Mouse (Mus musculus): ENCODE results near the gene Bpifb2. TPM values are rescaled to one million over a fixed set of nuclear protein-coding genes. Genes with fewer than 3 reads are reported as not detected.

Bpifb2 gene
- polyA plus RNA-seq, 1 experiment from 2014 or later: not detected

Other genes starting within 250 kb of the Bpifb2 start
- 84.2 and 87.4 TPM in 2 replicates for gene Commd7, start 242.3 kb upstream of the Bpifb2 start, polyA plus RNA-seq (2015; fragmentation: Nextera tagmentation; extraction: Ambion mirVana)
- 17.3 and 18.1 TPM in 2 replicates for gene Dnmt3b, start 225.6 kb upstream of the Bpifb2 start, polyA plus RNA-seq (2015; fragmentation: Nextera tagmentation; extraction: Ambion mirVana)
- gene Dnmt3c, start 178.4 kb upstream of the Bpifb2 start, polyA plus RNA-seq (2015; fragmentation: Nextera tagmentation; extraction: Ambion mirVana): not detected in 2 replicates
- 226 and 228 TPM in 2 replicates for gene Mapre1, start 133.8 kb upstream of the Bpifb2 start, polyA plus RNA-seq (2015; fragmentation: Nextera tagmentation; extraction: Ambion mirVana)
- gene Efcab8, start 95.1 kb upstream of the Bpifb2 start, polyA plus RNA-seq (2015; fragmentation: Nextera tagmentation; extraction: Ambion mirVana): 0.09 TPM in 1 of 2 replicates, not detected in the other
- not detected in 2 replicates for gene Sun5, start 4.0 kb upstream of the Bpifb2 start, polyA plus RNA-seq (2015; fragmentation: Nextera tagmentation; extraction: Ambion mirVana)
- not detected in 2 replicates for gene Bpifb6, start 25.3 kb downstream of the Bpifb2 start, polyA plus RNA-seq (2015; fragmentation: Nextera tagmentation; extraction: Ambion mirVana)
- gene Bpifb3, start 43.2 kb downstream of the Bpifb2 start, polyA plus RNA-seq (2015; fragmentation: Nextera tagmentation; extraction: Ambion mirVana): not detected in 2 replicates
- gene Bpifb4, start 63.2 kb downstream of the Bpifb2 start, polyA plus RNA-seq (2015; fragmentation: Nextera tagmentation; extraction: Ambion mirVana): not detected in 2 replicates
- gene Bpifa6, start 99.9 kb downstream of the Bpifb2 start, polyA plus RNA-seq (2015; fragmentation: Nextera tagmentation; extraction: Ambion mirVana): not detected in 2 replicates
- not detected in 2 replicates for gene Bpifa2, start 133.2 kb downstream of the Bpifb2 start, polyA plus RNA-seq (2015; fragmentation: Nextera tagmentation; extraction: Ambion mirVana)